Mouse (Mus musculus) neural tube, embryonic 14.5 days (tissue): ENCODE data around the gene Kcnk13. TPM values are rescaled to one million over a fixed set of nuclear protein-coding genes. Genes with fewer than 3 reads are reported as not detected.

Source experiments
- ATAC-seq: fragments of 200-750 bp; cut with Nextera tagmentation; 2 replicates; pipeline ENCODE4 v1.8.0; 2017; ENCODE audit warnings: low read depth, mild to moderate bottlenecking, moderate TSS enrichment, moderate library complexity
- H3K27ac ChIP-seq: fragments of 300-500 bp; sonication (generic); 2 replicates; pipeline ENCODE4 v1.5.1; 2014; ENCODE audit warnings: low read depth, mild to moderate bottlenecking, control low read depth, low read length, moderate library complexity, mixed read lengths
- H3K27me3 ChIP-seq: fragments of 300-500 bp; sonication (generic); 2 replicates; pipeline ENCODE4 v1.6.1; 2014; ENCODE audit warnings: low read length; ENCODE audit not compliant: control insufficient read depth, insufficient read depth
- H3K36me3 ChIP-seq: fragments of 300-500 bp; sonication (generic); 2 replicates; pipeline ENCODE4 v1.6.1; 2014; ENCODE audit warnings: low read length, mixed read lengths; ENCODE audit not compliant: control insufficient read depth, insufficient read depth
- H3K4me1 ChIP-seq: fragments of 300-500 bp; sonication (generic); 2 replicates; pipeline ENCODE4 v1.6.1; 2014; ENCODE audit warnings: low read length; ENCODE audit not compliant: control insufficient read depth, insufficient read depth
- H3K4me2 ChIP-seq: fragments of 300-500 bp; sonication (generic); 2 replicates; pipeline ENCODE4 v1.6.1; 2014; ENCODE audit warnings: mild to moderate bottlenecking, low read depth, low read length, control low read depth
- H3K4me3 ChIP-seq: fragments of 300-500 bp; sonication (generic); 2 replicates; pipeline ENCODE4 v1.5.1; 2014; ENCODE audit warnings: low read depth, low read length, control low read depth, mixed read lengths
- H3K9ac ChIP-seq: fragments of 300-500 bp; sonication (generic); replicated peaks from 2 replicates; pipeline ENCODE4 v1.6.1; 2014; ENCODE audit warnings: low read depth, mild to moderate bottlenecking, control low read depth, low read length, mixed read lengths
- H3K9me3 ChIP-seq: fragments of 300-500 bp; sonication (generic); 2 replicates; pipeline ENCODE4 v1.6.1; 2016; ENCODE audit warnings: low read length; ENCODE audit not compliant: control insufficient read depth
- WGBS: fragments of 180-500 bp; shearing (Covaris S2); extraction: QIAGEN DNeasy Blood & Tissue Kit; methylation state at CpG from one replicate; pipeline ENCODE4 v1.1.7; 2014; 5-methylcytosine and 5-hydroxymethylcytosine counted together
- polyA plus RNA-seq: library from polyadenylated mRNA; unstranded; fragments of >200 nt; fragmentation: Nextera tagmentation; extraction: Ambion mirVana; gene quantifications from 2 replicates; pipeline ENCODE4 v1.2.1, GENCODE M21; 2014

Gene Kcnk13
- polyA plus RNA-seq, 1 experiment from 2014 or later, result 0.40 TPM

- WGBS, result 83% methylated on average over 8 of the region's 8 CpGs
- Histone ChIP-seq H3K9me3 (no peaks in the 10 kb centered on the region), H3K27me3 (no peaks in the 10 kb centered on the region), H3K9ac (no peak overlapping the region), H3K4me1 (no peaks in the 10 kb centered on the region), H3K4me3 (no peak overlapping the region), H3K27ac (no peak overlapping the region), H3K4me2 (no peak overlapping the region), H3K36me3 (no peaks in the 10 kb centered on the region)
- ATAC-seq, result no peak
These were observed 77.8 kb downstream of the Kcnk13 start for GRCm38 (mm10) chr12:100042116-100042515.

GRCm38 (mm10) chr12:100044704-100045103 is 80.4 kb downstream of the Kcnk13 start:
- H3K4me2 ChIP-seq, result no peak overlapping the region
- no peaks in the 10 kb centered on the region for H3K27me3 ChIP-seq
- H3K9me3 ChIP-seq, result no peaks in the 10 kb centered on the region
- H3K4me1 ChIP-seq, result no peaks in the 10 kb centered on the region
- no peak for ATAC-seq
- H3K4me3 ChIP-seq, result no peak overlapping the region
- 59% methylated on average over 4 of the region's 4 CpGs for WGBS
- no peak overlapping the region for H3K9ac ChIP-seq
- H3K27ac ChIP-seq, result no peak overlapping the region
- no peaks in the 10 kb centered on the region for H3K36me3 ChIP-seq

- WGBS, result 56% methylated on average over 7 of the region's 7 CpGs
- H3K36me3 ChIP-seq, result no peaks in the 10 kb centered on the region
- no peak for ATAC-seq
- H3K27ac ChIP-seq, result no peak overlapping the region
- no peaks in the 10 kb centered on the region for H3K4me1 ChIP-seq
- no peak overlapping the region for H3K9ac ChIP-seq
- H3K4me2 ChIP-seq, result no peak overlapping the region
- H3K27me3 ChIP-seq, result no peaks in the 10 kb centered on the region
- H3K9me3 ChIP-seq, result no peaks in the 10 kb centered on the region
- no peak overlapping the region for H3K4me3 ChIP-seq
These were observed 86.3 kb downstream of the Kcnk13 start for GRCm38 (mm10) chr12:100050552-100050951.

GRCm38 (mm10) chr12:100053617-100054016 is 89.3 kb downstream of the Kcnk13 start:
- Histone ChIP-seq H3K4me2 (no peak overlapping the region), H3K27me3 (no peaks in the 10 kb centered on the region), H3K27ac (no peak overlapping the region), H3K9me3 (no peaks in the 10 kb centered on the region), H3K9ac (no peak overlapping the region), H3K4me3 (no peak overlapping the region), H3K4me1 (no peaks in the 10 kb centered on the region), H3K36me3 (no peaks in the 10 kb centered on the region)
- 86% methylated on average over 5 of the region's 5 CpGs for WGBS
- no peak for ATAC-seq

- H3K27ac ChIP-seq, result no peak overlapping the region
- ATAC-seq, result no peak
- H3K36me3 ChIP-seq, result no peaks in the 10 kb centered on the region
- 92% methylated on average over 10 of the region's 10 CpGs for WGBS
- no peaks in the 10 kb centered on the region for H3K27me3 ChIP-seq
- H3K4me3 ChIP-seq, result no peak overlapping the region
- no peaks in the 10 kb centered on the region for H3K4me1 ChIP-seq
- H3K4me2 ChIP-seq, result no peak overlapping the region
- no peaks in the 10 kb centered on the region for H3K9me3 ChIP-seq
- no peak overlapping the region for H3K9ac ChIP-seq
These were observed 96.8 kb downstream of the Kcnk13 start for GRCm38 (mm10) chr12:100061071-100061470.

- Histone ChIP-seq H3K4me3 (no peak overlapping the region), H3K4me2 (no peak overlapping the region), H3K4me1 (no peaks in the 10 kb centered on the region), H3K9me3 (no peaks in the 10 kb centered on the region), H3K27me3 (no peaks in the 10 kb centered on the region), H3K9ac (no peak overlapping the region), H3K36me3 (no peaks in the 10 kb centered on the region), H3K27ac (no peak overlapping the region)
- ATAC-seq, result no peak
These were observed 97.5 kb downstream of the Kcnk13 start for GRCm38 (mm10) chr12:100061826-100062225.

- H3K27me3 ChIP-seq, result no peaks in the 10 kb centered on the region
- H3K4me3 ChIP-seq, result no peak overlapping the region
- no peak overlapping the region for H3K27ac ChIP-seq
- H3K9ac ChIP-seq, result no peak overlapping the region
- H3K36me3 ChIP-seq, result no peaks in the 10 kb centered on the region
- WGBS, result 72% methylated on average over 3 of the region's 3 CpGs
- no peaks in the 10 kb centered on the region for H3K4me1 ChIP-seq
- no peak for ATAC-seq
- H3K9me3 ChIP-seq, result no peaks in the 10 kb centered on the region
- no peak overlapping the region for H3K4me2 ChIP-seq
These were observed 98.3 kb downstream of the Kcnk13 start for GRCm38 (mm10) chr12:100062584-100062983.

- 78% methylated on average over 3 of the region's 3 CpGs for WGBS
- H3K4me1 ChIP-seq, result no peaks in the 10 kb centered on the region
- H3K4me2 ChIP-seq, result no peak overlapping the region
- H3K36me3 ChIP-seq, result no peaks in the 10 kb centered on the region
- no peaks in the 10 kb centered on the region for H3K27me3 ChIP-seq
- H3K4me3 ChIP-seq, result no peak overlapping the region
- no peak overlapping the region for H3K27ac ChIP-seq
- H3K9me3 ChIP-seq, result no peaks in the 10 kb centered on the region
- no peak overlapping the region for H3K9ac ChIP-seq
- ATAC-seq, result no peak
These were observed 100.8 kb downstream of the Kcnk13 start for GRCm38 (mm10) chr12:100065109-100065508.

GRCm38 (mm10) chr12:100067477-100067876 is 103.2 kb downstream of the Kcnk13 start:
- Histone ChIP-seq H3K27me3 (no peaks in the 10 kb centered on the region), H3K27ac (no peak overlapping the region), H3K4me1 (no peaks in the 10 kb centered on the region), H3K9ac (no peak overlapping the region), H3K4me2 (no peak overlapping the region), H3K9me3 (no peaks in the 10 kb centered on the region), H3K4me3 (no peak overlapping the region), H3K36me3 (no peaks in the 10 kb centered on the region)
- WGBS, result 96% methylated on average over 5 of the region's 5 CpGs
- ATAC-seq, result no peak

GRCm38 (mm10) chr12:100073201-100073672 is 108.9 kb downstream of the Kcnk13 start:
- no peak overlapping the region for H3K4me2 ChIP-seq
- no peaks in the 10 kb centered on the region for H3K4me1 ChIP-seq
- no peak overlapping the region for H3K9ac ChIP-seq
- ATAC-seq, result no peak
- H3K27ac ChIP-seq, result no peak overlapping the region
- H3K36me3 ChIP-seq, result no peaks in the 10 kb centered on the region
- H3K9me3 ChIP-seq, result no peaks in the 10 kb centered on the region
- no peaks in the 10 kb centered on the region for H3K27me3 ChIP-seq
- WGBS, result 52% methylated on average over 4 of the region's 4 CpGs
- H3K4me3 ChIP-seq, result no peak overlapping the region
